Mouse (Mus musculus): ENCODE results near the gene Daw1.

Daw1 gene

GRCm38 (mm10) chr1:83159603-83160002 lies at the start of gene Daw1:
Gene Daw1, plus strand, starts transcription at chr1:83159752.
- peak; percentile 59 for DNase-seq

DNA sequence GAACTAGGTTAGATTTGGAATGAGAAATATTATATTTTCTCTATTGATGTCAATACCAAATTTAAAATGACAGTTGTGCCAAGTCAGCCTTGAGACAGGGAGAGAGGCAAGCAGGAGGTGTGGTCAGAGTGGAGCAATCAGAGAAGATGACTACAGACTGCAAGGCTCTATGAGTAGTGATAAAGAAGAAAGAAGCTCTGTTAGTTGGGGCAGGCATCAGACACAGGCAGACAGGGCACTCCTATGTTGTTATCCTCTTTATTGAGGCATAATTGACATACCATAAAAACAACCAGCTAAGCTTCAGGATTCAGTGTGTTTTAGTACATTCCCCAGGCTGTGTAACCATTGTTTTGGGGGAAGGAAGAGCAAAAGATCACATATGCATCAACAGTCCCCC lies 48.6 kb upstream of the Daw1 start:
- DNase-seq = no peak

- DNase-seq = no peak
Measured at GRCm38 (mm10) chr1:83111726-83112125, 47.8 kb upstream of the Daw1 start.

GRCm38 (mm10) chr1:83116447-83117137 lies 43.0 kb upstream of the Daw1 start, which contains the start of gene Ccl20:
Gene Ccl20, plus strand, starts transcription at chr1:83116766.
- no peak for DNase-seq

DNA sequence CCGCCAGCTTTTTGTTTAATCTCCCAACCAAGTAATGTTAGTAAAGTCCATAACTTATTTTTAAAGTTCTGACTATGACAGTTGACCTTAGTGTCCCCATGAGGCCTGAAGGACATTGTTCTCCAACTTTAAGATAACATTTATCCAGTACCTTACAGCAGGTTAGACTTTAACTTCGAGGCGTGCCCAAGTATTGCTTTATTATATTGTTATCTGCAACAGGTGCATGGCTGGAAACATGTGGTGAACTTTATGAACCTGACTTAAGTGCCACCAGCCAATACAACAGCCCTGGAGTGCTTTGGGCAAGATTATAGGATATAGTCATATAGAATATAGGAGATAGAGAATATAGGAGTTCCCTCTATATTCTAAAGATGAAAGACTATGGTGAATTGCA lies 42.3 kb upstream of the Daw1 start:
- DNase-seq = no peak

DNA sequence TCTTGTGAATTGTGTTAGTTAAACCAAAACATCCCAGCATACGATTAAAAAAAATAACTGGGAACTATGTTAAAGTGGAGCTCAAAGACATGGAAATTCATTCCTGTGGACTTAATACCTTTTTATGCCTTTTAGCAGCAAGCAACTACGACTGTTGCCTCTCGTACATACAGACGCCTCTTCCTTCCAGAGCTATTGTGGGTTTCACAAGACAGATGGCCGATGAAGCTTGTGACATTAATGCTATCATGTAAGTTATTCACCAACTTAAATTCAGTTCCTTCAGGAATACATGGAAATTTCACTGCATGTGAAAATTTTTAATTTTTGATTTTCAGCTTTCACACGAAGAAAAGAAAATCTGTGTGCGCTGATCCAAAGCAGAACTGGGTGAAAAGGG lies 41.9 kb upstream of the Daw1 start:
- no peak for DNase-seq

GRCm38 (mm10) chr1:83119903-83120302 lies 39.6 kb upstream of the Daw1 start:
- DNase-seq = no peak

DNA sequence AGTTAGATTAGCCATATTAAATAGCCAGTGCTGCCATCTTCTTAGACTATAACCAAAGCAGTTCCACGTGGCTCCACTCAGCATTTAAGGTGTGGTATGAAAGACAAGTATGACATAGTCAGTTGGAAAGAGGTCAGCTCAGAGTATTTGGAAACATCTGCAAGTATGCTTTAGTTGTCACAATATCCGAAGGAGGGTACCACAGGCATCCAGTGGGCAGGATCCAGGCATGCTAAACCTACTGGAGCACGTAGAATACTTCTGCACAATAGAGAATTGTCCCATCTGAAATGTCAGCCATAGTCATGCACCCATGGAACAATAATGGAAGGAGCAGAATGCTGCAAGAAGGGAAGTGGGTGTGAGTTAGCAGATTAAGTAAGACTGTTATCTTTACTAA lies 39.2 kb upstream of the Daw1 start:
- no peak for DNase-seq

- no peak for DNase-seq
Measured at GRCm38 (mm10) chr1:83123201-83123600, 36.4 kb upstream of the Daw1 start.

- peak; percentile 20 for DNase-seq
Measured at GRCm38 (mm10) chr1:83135829-83136228, 23.7 kb upstream of the Daw1 start.

- no peak for DNase-seq
Measured at GRCm38 (mm10) chr1:83137847-83138246, 21.7 kb upstream of the Daw1 start.

GRCm38 (mm10) chr1:83138721-83139120 lies 20.8 kb upstream of the Daw1 start:
- no peak for DNase-seq

DNA sequence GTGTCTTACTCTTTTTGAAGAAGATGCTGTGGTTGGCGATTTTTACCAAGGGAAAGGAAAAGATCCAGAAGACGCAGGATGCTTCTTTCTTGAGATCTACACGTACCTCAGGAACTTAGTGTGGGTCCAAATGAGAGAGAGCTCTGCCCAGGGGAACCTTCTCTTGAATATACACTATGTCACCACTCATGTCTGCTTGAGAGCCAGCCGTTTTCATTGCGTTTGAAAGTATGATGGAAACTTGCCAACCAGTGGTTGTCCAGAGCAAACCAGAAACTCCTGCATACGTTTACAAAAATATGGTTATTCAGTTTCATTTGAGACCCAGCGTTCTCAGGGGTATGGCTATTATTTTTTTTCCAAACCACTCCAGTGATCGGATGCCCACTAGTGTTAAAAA lies 18.0 kb upstream of the Daw1 start:
- no peak for DNase-seq

- DNase-seq = peak; percentile 27
Measured at GRCm38 (mm10) chr1:83142055-83142454, 17.5 kb upstream of the Daw1 start.

GRCm38 (mm10) chr1:83146547-83146946 lies 13.0 kb upstream of the Daw1 start:
- DNase-seq = no peak

DNA sequence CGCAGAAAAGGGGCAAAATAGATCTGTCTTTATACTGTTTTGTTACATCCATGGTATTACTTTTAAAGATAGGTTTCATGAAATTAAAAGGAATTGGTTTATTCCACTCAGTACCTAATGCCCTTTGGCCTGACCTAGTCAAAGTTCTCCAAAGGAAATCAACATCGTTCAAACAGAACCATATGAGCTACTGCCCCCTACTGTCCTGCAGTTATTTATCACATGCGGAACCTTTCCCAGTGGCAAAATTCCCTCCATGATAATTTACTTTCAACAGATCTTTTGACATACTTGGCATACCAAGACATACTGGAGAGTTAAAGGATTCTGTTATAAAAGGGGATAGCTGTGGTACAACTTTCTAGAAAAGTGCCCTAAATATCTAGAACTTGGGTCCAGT lies 9.3 kb upstream of the Daw1 start:
- DNase-seq = peak; percentile 26

- DNase-seq = no peak
Measured at GRCm38 (mm10) chr1:83152961-83153360, 6.6 kb upstream of the Daw1 start.

DNA sequence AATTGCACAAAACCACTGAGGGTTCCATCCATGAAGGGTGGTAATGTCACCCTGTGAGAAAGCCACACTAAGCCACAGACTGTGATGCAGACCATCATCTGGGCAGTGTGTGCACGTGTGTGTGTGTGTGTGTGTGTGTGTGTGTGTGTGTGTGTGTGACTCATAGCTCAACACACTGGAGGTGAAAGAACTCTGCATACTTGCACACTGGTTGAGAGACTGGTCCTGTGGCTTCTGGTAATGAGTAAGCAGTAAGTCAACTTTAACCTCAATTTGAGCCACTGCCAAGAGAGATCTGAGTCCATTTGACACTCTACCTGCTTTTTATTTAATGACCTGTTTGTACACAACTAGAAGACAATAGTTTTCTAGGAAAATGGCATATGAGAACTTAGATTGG lies 2.7 kb upstream of the Daw1 start:
- DNase-seq = no peak

- DNase-seq = no peak
Measured at GRCm38 (mm10) chr1:83161658-83162057, 2.1 kb downstream of the Daw1 start.

- DNase-seq = no peak
Measured at GRCm38 (mm10) chr1:83164027-83164426, 4.5 kb downstream of the Daw1 start.

- DNase-seq = no peak
Measured at GRCm38 (mm10) chr1:83169158-83169557, 9.6 kb downstream of the Daw1 start.

DNA sequence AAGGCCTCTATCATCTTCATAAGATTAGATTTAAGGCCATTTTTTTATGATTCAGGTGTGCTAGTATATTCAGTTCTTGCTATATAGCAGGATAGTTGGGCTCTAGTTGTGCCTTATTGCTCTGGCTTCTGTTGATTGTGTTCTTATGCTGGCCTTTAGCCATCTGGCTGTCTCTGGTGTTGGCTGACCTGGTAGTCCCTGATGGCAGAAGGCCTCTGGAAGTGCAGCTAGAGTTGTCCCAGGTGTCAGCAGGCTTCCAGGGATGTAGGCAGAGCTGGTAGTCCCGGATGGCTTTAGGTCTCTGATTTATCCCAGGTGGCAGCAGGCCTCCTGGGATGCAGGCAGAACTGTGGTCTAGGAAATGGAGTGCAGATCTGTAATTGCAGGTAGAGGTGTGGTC lies 16.4 kb downstream of the Daw1 start:
- DNase-seq = no peak

GRCm38 (mm10) chr1:83179531-83179930 lies 20.0 kb downstream of the Daw1 start:
- DNase-seq = no peak

DNA sequence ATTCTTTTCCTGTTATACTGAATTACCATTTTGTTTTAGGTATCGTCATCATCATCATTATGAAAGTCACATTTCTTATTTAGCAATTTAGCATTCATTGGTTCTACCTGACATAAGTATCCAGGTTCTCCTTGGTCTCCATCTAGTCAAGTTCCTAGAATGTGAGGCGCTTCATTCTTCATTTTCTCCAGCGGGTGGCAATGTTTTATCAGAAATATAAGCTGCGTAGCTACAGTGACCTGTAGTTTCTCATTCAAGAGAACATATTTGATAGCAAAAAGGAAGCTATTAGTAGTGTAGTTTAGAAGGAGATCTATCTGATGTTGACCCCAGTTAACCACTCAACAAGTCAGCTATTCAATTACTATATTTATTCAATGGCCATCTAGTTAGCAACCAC lies 21.9 kb downstream of the Daw1 start:
- no peak for DNase-seq

DNA sequence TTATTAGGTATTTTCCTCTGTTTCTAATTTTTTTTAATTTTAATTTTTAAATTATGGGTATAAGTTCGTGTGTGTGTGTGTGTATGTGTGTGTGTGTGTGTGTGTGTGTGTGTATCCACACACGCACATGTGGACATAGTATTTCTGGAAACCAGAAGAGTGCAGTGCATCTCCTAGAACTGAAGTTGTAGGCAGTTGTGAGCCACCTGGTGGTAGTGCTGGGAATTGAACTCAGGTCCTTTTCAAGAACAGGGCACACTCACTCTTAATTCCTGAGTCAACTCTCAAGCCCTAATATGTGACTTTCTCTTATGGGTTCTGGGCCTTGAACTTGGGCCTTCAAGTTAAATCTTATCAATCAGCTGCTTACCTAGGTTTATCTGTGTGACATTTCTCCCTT lies 27.6 kb downstream of the Daw1 start:
- DNase-seq = peak; percentile 74
